Mouse (Mus musculus) intestine, postnatal 0 days (tissue): Measurements from ENCODE around the gene Vmn1r231. TPM values are rescaled to one million over a fixed set of nuclear protein-coding genes. Genes with fewer than 3 reads are reported as not detected.

Source experiments
- ATAC-seq: fragments of 200-750 bp; cut with Nextera tagmentation; 2 replicates; pipeline ENCODE4 v1.8.0; 2017; ENCODE audit warnings: mild to moderate bottlenecking, moderate TSS enrichment, moderate library complexity
- H3K27ac ChIP-seq: fragments of 300-500 bp; sonication (generic); 2 replicates; pipeline ENCODE4 v1.5.1; 2014; ENCODE audit warnings: mild to moderate bottlenecking, low read depth, low read length, moderate library complexity
- H3K27me3 ChIP-seq: fragments of 300-500 bp; sonication (generic); replicated peaks from 2 replicates; pipeline ENCODE4 v1.6.1; 2014; ENCODE audit warnings: low read length, mixed read lengths; ENCODE audit not compliant: control insufficient read depth, insufficient read depth
- H3K36me3 ChIP-seq: fragments of 300-500 bp; sonication (generic); 2 replicates; pipeline ENCODE4 v1.6.1; 2014; ENCODE audit warnings: mild to moderate bottlenecking, moderate library complexity; ENCODE audit not compliant: control insufficient read depth, insufficient read depth
- H3K4me1 ChIP-seq: fragments of 300-500 bp; sonication (generic); replicated peaks from 2 replicates; pipeline ENCODE4 v1.6.1; 2014; ENCODE audit warnings: antibody characterized with exemption, low read length, mixed read lengths; ENCODE audit not compliant: control insufficient read depth, insufficient read depth
- H3K4me2 ChIP-seq: fragments of 300-500 bp; sonication (generic); replicated peaks from 2 replicates; pipeline ENCODE4 v1.6.1; 2014; ENCODE audit warnings: low read depth, mild to moderate bottlenecking, moderate library complexity
- H3K4me3 ChIP-seq: fragments of 300-500 bp; sonication (generic); 2 replicates; pipeline ENCODE4 v1.5.1; 2014; ENCODE audit warnings: low read depth, low read length
- H3K9ac ChIP-seq: fragments of 300-500 bp; sonication (generic); 2 replicates; pipeline ENCODE4 v1.6.1; 2014; ENCODE audit warnings: mild to moderate bottlenecking, low read depth, low read length
- H3K9me3 ChIP-seq: fragments of 300-500 bp; sonication (generic); 2 replicates; pipeline ENCODE4 v1.6.1; 2016; ENCODE audit warnings: mixed run types; ENCODE audit not compliant: control insufficient read depth
- CTCF ChIP-seq: sonication (generic); IDR thresholded peaks from 2 replicates; pipeline ENCODE4 v1.5.1; 2016; ENCODE audit warnings: low read depth, mild to moderate bottlenecking, control low read depth, antibody characterized with exemption, moderate library complexity
- WGBS: fragments of 180-500 bp; shearing (Covaris S2); extraction: QIAGEN DNeasy Blood & Tissue Kit; methylation state at CpG from one replicate; pipeline ENCODE4 v1.1.7; 2014; 5-methylcytosine and 5-hydroxymethylcytosine counted together
- polyA plus RNA-seq: library from polyadenylated mRNA; unstranded; fragments of >200 nt; fragmentation: Nextera tagmentation; extraction: Ambion mirVana; gene quantifications from 2 replicates; pipeline ENCODE4 v1.2.1, GENCODE M21; 2015

The Vmn1r231 gene
- polyA plus RNA-seq, 1 experiment from 2014 or later, result not detected

GRCm38 (mm10) chr17:20840144-20840543 is 64.7 kb downstream of the Vmn1r231 start, which contains the start of gene Vmn1r230:
TSS of gene Vmn1r230 (plus strand) at chr17:20840444.
- no peaks in the 10 kb centered on the region for H3K4me1 ChIP-seq
- no peak within 1 kb of the TSS for H3K27ac ChIP-seq
- TF ChIP-seq CTCF, result no peak
- no peaks in the 10 kb centered on the region for H3K36me3 ChIP-seq
- ATAC-seq, result no peak
- H3K9me3 ChIP-seq, result no peaks in the 10 kb centered on the region
- H3K27me3 ChIP-seq, result no peaks in the 10 kb centered on the region
- no peak within 1 kb of the TSS for H3K9ac ChIP-seq
- no peak within 1 kb of the TSS for H3K4me3 ChIP-seq
- no peak within 1 kb of the TSS for H3K4me2 ChIP-seq
- 2% methylated on average over 1 of the region's 1 CpGs for WGBS

Other genes with a start within 250 kb of the Vmn1r231 start
- not detected in 2 replicates for gene Vmn1r226, start 222.2 kb downstream of the Vmn1r231 start, polyA plus RNA-seq
- gene Vmn1r227, start 175.2 kb downstream of the Vmn1r231 start, polyA plus RNA-seq, result not detected in 2 replicates
- not detected in 2 replicates for gene Vmn1r228, start 118.9 kb downstream of the Vmn1r231 start, polyA plus RNA-seq
- not detected in 2 replicates for gene Vmn1r229, start 93.5 kb downstream of the Vmn1r231 start, polyA plus RNA-seq
- not detected in 2 replicates for gene Vmn1r230, start 64.6 kb downstream of the Vmn1r231 start, polyA plus RNA-seq
- gene Vmn1r232, start 14.6 kb upstream of the Vmn1r231 start, polyA plus RNA-seq, result not detected in 2 replicates
- gene Ppp2r1a, start 40.2 kb upstream of the Vmn1r231 start, polyA plus RNA-seq, result 172 and 178 TPM in 2 replicates
- gene Vmn1r233, start 91.4 kb upstream of the Vmn1r231 start, polyA plus RNA-seq, result not detected in 2 replicates
- gene Zfp160, start 103.8 kb upstream of the Vmn1r231 start, polyA plus RNA-seq, result 5.8 and 7.9 TPM in 2 replicates